Mouse (Mus musculus): ENCODE measurements at regions not wholly inside any gene's neighbourhood (a gene's known extent, or its start where the extent isn't known, plus 50 kb on each side); places are given as distances from the start of the nearest gene placed in this dataset.
"Not testable (repeated sequence)": the region's sequence is repeated elsewhere in the genome, so short reads cannot be mapped to it uniquely, and the experiment has no call there.

- Histone ChIP-seq H3K4me3 (ENCODE audit: low read depth, low read length) (no peak overlapping the region), H3K4me1 (replicated peaks; ENCODE audit: control insufficient read depth, insufficient read depth, low read length) (no peaks in the 10 kb centered on the region), H3K9ac (ENCODE audit: low read depth, low read length) (no peak overlapping the region), H3K4me2 (replicated peaks; ENCODE audit: low read depth) (no peak overlapping the region), H3K36me3 (ENCODE audit: control insufficient read depth, insufficient read depth) (no peaks in the 10 kb centered on the region), H3K9me3 (ENCODE audit: control insufficient read depth) (no peaks in the 10 kb centered on the region), H3K27ac (ENCODE audit: low read depth, low read length) (no peak overlapping the region), H3K27me3 (replicated peaks; ENCODE audit: control insufficient read depth, insufficient read depth, low read length) (no peaks in the 10 kb centered on the region)
- whole genome bisulfite sequencing = 67% methylated on average over 1 of the region's 1 CpGs
- ATAC-seq = no peak
- no peak for TF ChIP-seq CTCF (IDR thresholded peaks at IDR 0.05; ENCODE audit: low read depth)
Measured at GRCm38 (mm10) chr6:22671524-22671923, 203.8 kb upstream of the Ptprz1 start.

- TF ChIP-seq CTCF (IDR thresholded peaks at IDR 0.05; ENCODE audit: low read depth) = no peak
- H3K9ac ChIP-seq (ENCODE audit: low read depth, low read length) = no peak overlapping the region
- WGBS = 77% methylated on average over 7 of the region's 7 CpGs
- H3K36me3 ChIP-seq (ENCODE audit: control insufficient read depth, insufficient read depth) = no peaks in the 10 kb centered on the region
- no peaks in the 10 kb centered on the region for H3K27me3 ChIP-seq (replicated peaks; ENCODE audit: control insufficient read depth, insufficient read depth, low read length)
- H3K4me1 ChIP-seq (replicated peaks; ENCODE audit: control insufficient read depth, insufficient read depth, low read length) = no peaks in the 10 kb centered on the region
- H3K4me3 ChIP-seq (ENCODE audit: low read depth, low read length) = no peak overlapping the region
- H3K27ac ChIP-seq (ENCODE audit: low read depth, low read length) = no peak overlapping the region
- H3K4me2 ChIP-seq (replicated peaks; ENCODE audit: low read depth) = no peak overlapping the region
- no peaks in the 10 kb centered on the region for H3K9me3 ChIP-seq (ENCODE audit: control insufficient read depth)
- no peak for ATAC-seq
Measured at GRCm38 (mm10) chr6:22668190-22668975, 206.9 kb upstream of the Ptprz1 start.

GRCm38 (mm10) chr6:22657401-22657800 is 217.9 kb upstream of the Ptprz1 start:
- not testable (repeated sequence) for H3K27ac ChIP-seq (ENCODE audit: low read depth, low read length); H3K9me3 ChIP-seq (ENCODE audit: control insufficient read depth); H3K4me2 ChIP-seq (replicated peaks; ENCODE audit: low read depth); H3K27me3 ChIP-seq (replicated peaks; ENCODE audit: control insufficient read depth, insufficient read depth, low read length); H3K4me1 ChIP-seq (replicated peaks; ENCODE audit: control insufficient read depth, insufficient read depth, low read length); H3K9ac ChIP-seq (ENCODE audit: low read depth, low read length); ATAC-seq; H3K36me3 ChIP-seq (ENCODE audit: control insufficient read depth, insufficient read depth); H3K4me3 ChIP-seq (ENCODE audit: low read depth, low read length)
- 95% methylated on average over 14 of the region's 15 CpGs for WGBS

GRCm38 (mm10) chr6:22640100-22640499 is 235.2 kb upstream of the Ptprz1 start:
- no peak overlapping the region for H3K27ac ChIP-seq (ENCODE audit: low read depth, low read length)
- ATAC-seq = no peak
- no peak for TF ChIP-seq CTCF (IDR thresholded peaks at IDR 0.05; ENCODE audit: low read depth)

GRCm38 (mm10) chr6:22635141-22635540 is 240.2 kb upstream of the Ptprz1 start:
- no peak overlapping the region for H3K9ac ChIP-seq (ENCODE audit: low read depth, low read length)
- no peaks in the 10 kb centered on the region for H3K4me1 ChIP-seq (replicated peaks; ENCODE audit: control insufficient read depth, insufficient read depth, low read length)
- no peak overlapping the region for H3K27ac ChIP-seq (ENCODE audit: low read depth, low read length)
- no peak for ATAC-seq
- 86% methylated on average over 3 of the region's 3 CpGs for WGBS
- no peak for TF ChIP-seq CTCF (IDR thresholded peaks at IDR 0.05; ENCODE audit: low read depth)
- no peak overlapping the region for H3K4me2 ChIP-seq (replicated peaks; ENCODE audit: low read depth)
- no peak overlapping the region for H3K4me3 ChIP-seq (ENCODE audit: low read depth, low read length)
- H3K9me3 ChIP-seq (ENCODE audit: control insufficient read depth) = no peaks in the 10 kb centered on the region
- no peaks in the 10 kb centered on the region for H3K27me3 ChIP-seq (replicated peaks; ENCODE audit: control insufficient read depth, insufficient read depth, low read length)
- H3K36me3 ChIP-seq (ENCODE audit: control insufficient read depth, insufficient read depth) = no peaks in the 10 kb centered on the region

More at GRCm38 (mm10) chr6:22640100-22640499, 235.2 kb upstream of the Ptprz1 start:
- H3K36me3 ChIP-seq (ENCODE audit: control insufficient read depth, insufficient read depth) = no peaks in the 10 kb centered on the region
- no peaks in the 10 kb centered on the region for H3K27me3 ChIP-seq (replicated peaks; ENCODE audit: control insufficient read depth, insufficient read depth, low read length)
- H3K9me3 ChIP-seq (ENCODE audit: control insufficient read depth) = no peaks in the 10 kb centered on the region
- no peak overlapping the region for H3K4me2 ChIP-seq (replicated peaks; ENCODE audit: low read depth)
- H3K9ac ChIP-seq (ENCODE audit: low read depth, low read length) = no peak overlapping the region
- H3K4me1 ChIP-seq (replicated peaks; ENCODE audit: control insufficient read depth, insufficient read depth, low read length) = no peaks in the 10 kb centered on the region
- H3K4me3 ChIP-seq (ENCODE audit: low read depth, low read length) = no peak overlapping the region

- WGBS = 80% methylated on average over 5 of the region's 5 CpGs
- Histone ChIP-seq H3K9me3 (ENCODE audit: control insufficient read depth) (no peaks in the 10 kb centered on the region), H3K36me3 (ENCODE audit: control insufficient read depth, insufficient read depth) (no peaks in the 10 kb centered on the region), H3K9ac (ENCODE audit: low read depth, low read length) (no peak overlapping the region), H3K4me3 (ENCODE audit: low read depth, low read length) (no peak overlapping the region), H3K4me1 (replicated peaks; ENCODE audit: control insufficient read depth, insufficient read depth, low read length) (no peaks in the 10 kb centered on the region), H3K27ac (ENCODE audit: low read depth, low read length) (no peak overlapping the region), H3K4me2 (replicated peaks; ENCODE audit: low read depth) (no peak overlapping the region), H3K27me3 (replicated peaks; ENCODE audit: control insufficient read depth, insufficient read depth, low read length) (no peaks in the 10 kb centered on the region)
- no peak for ATAC-seq
- no peak for TF ChIP-seq CTCF (IDR thresholded peaks at IDR 0.05; ENCODE audit: low read depth)
Measured at GRCm38 (mm10) chr6:22634740-22635139, 240.6 kb upstream of the Ptprz1 start.

Measured in intestine, postnatal 0 days (tissue).